Mouse (Mus musculus): ENCODE data around the gene Ndufb5. TPM values are rescaled to one million over a fixed set of nuclear protein-coding genes. Genes with fewer than 3 reads are reported as not detected.
"Not testable (repeated sequence)": the region's sequence is repeated elsewhere in the genome, so short reads cannot be mapped to it uniquely, and the experiment has no call there.

Gene Ndufb5
- total RNA-seq, 4 experiments from 2014 or later: 205 to 223 (median 213) TPM

- DNase-seq (ENCODE audit: low spot score in 2 of 2): no peak
Observed at GRCm38 (mm10) chr3:32725951-32726350, 10.8 kb upstream of the Ndufb5 start.

GRCm38 (mm10) chr3:32727861-32728260 lies 8.9 kb upstream of the Ndufb5 start:
- no peak for DNase-seq (ENCODE audit: low spot score in 2 of 2)

- no peak for DNase-seq (ENCODE audit: low spot score in 2 of 2)
Observed at GRCm38 (mm10) chr3:32737172-32737655, 424 bp downstream of the Ndufb5 start, which contains the start of gene Mrpl47. Mrpl47 (minus strand) TSS chr3:32737605.

GRCm38 (mm10) chr3:32738549-32738948 lies 1.8 kb downstream of the Ndufb5 start:
- DNase-seq (ENCODE audit: low spot score in 2 of 2): no peak

- DNase-seq (ENCODE audit: low spot score in 2 of 2): no peak
Observed at GRCm38 (mm10) chr3:32742276-32742780, 5.5 kb downstream of the Ndufb5 start.

DNA sequence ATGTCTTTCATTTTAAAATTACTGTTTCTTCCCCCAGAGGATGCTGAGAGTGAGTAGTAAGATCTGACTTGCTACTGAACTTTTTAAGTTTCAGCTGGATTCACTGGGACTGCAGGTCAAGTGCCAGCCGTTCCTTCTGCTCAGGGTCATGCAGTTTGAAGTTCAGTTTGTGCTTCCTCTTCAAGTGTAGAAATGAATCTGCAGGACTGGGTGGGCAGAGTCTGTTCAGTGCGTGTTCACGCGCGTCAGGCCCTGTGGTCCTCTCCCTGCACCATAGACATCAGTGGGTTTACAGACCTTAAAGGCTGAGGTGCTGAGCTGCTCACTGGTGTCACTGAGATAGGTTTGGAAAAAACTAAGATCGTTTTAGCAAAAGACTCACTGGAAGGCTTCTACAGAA lies 8.2 kb downstream of the Ndufb5 start:
- DNase-seq (ENCODE audit: low spot score in 2 of 2): no peak

- not testable (repeated sequence) for DNase-seq (ENCODE audit: low spot score in 2 of 2)
Observed at GRCm38 (mm10) chr3:32745426-32745825, 8.6 kb downstream of the Ndufb5 start.

DNA sequence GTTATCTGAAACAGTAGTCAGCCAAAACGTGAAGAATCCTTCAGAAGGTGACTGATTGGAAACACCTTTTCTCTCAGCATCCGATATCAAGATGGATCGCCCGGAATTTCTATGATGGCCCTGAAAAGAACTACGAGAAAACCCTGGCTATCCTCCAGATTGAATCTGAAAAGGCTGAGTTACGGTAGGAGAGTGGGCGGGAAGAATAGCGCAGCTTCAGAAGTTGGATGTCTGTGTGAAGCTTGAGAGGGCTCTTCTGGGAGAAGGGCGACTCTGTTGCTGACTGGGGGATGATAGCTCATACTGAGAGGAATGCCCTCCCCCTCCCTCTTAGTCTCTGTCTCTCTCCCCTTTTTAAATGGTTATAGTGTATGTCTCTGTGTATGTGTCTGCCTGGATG lies 11.6 kb downstream of the Ndufb5 start:
- no peak for DNase-seq (ENCODE audit: low spot score in 2 of 2)

- DNase-seq (ENCODE audit: low spot score in 2 of 2): no peak
Observed at GRCm38 (mm10) chr3:32749820-32750579, 13.2 kb downstream of the Ndufb5 start.

- no peak for DNase-seq (ENCODE audit: low spot score in 2 of 2)
Observed at GRCm38 (mm10) chr3:32754384-32754915, 17.7 kb downstream of the Ndufb5 start.

DNA sequence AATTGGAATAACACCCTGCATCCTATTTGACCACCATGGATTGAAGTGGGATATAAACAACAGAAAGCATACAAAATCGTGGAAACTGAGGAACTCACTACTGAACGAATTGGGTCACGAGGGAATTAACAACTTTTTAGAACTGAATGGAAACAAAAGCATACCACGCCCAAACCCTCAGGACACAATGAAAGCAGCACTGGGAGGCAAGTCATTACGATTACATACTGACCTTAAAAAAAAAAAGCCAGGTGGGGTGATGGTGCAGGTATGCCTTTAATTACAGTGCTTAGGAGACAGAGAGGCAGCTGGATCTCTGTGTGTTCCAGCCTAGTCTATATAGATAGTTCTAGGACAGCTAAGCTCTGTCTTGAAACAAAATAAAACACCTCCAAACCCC lies 22.4 kb downstream of the Ndufb5 start:
- DNase-seq (ENCODE audit: low spot score in 2 of 2): no peak

- DNase-seq (ENCODE audit: low spot score in 2 of 2): no peak
Observed at GRCm38 (mm10) chr3:32762962-32763361, 26.2 kb downstream of the Ndufb5 start.

GRCm38 (mm10) chr3:32763902-32764301 lies 27.1 kb downstream of the Ndufb5 start:
- DNase-seq (ENCODE audit: low spot score in 2 of 2): no peak

GRCm38 (mm10) chr3:32770781-32771180 lies 34.0 kb downstream of the Ndufb5 start:
- DNase-seq (ENCODE audit: low spot score in 2 of 2): no peak

Other genes with a start within 250 kb of the Ndufb5 start
- gene Kcnmb3, start 244.8 kb upstream of the Ndufb5 start, total RNA-seq (2022): under 1 TPM; 0.37 to 0.82 (median 0.53) TPM
- 10 to 100 TPM; 35.3 to 42.7 (median 39.7) TPM for gene Zfp639, start 226.7 kb upstream of the Ndufb5 start, total RNA-seq (2022)
- 100 to 1,000 TPM in 2 of 4 experiments, 10 to 100 TPM in 2; 93.5 to 111 (median 104) TPM for gene Mfn1, start 207.5 kb upstream of the Ndufb5 start, total RNA-seq (2022)
- 10 to 100 TPM; 25.6 to 41.5 (median 36.0) TPM for gene Gnb4, start 120.4 kb upstream of the Ndufb5 start, total RNA-seq (2022)
- gene Actl6a, start 30.7 kb upstream of the Ndufb5 start, total RNA-seq (2022): 10 to 100 TPM; 14.7 to 22.6 (median 17.6) TPM
- 10 to 100 TPM; 17.3 to 22.8 (median 18.4) TPM for gene Mrpl47, start 615 bp downstream of the Ndufb5 start, total RNA-seq (2022)
- gene Usp13, start 80.6 kb downstream of the Ndufb5 start, total RNA-seq (2022): 10 to 100 TPM; 26.0 to 31.6 (median 28.3) TPM

Measured in left cerebral cortex, adult 8-10 months (tissue).